Mouse (Mus musculus) heart, embryonic 16.5 days (tissue): ENCODE data around the gene Apoc3. TPM values are rescaled to one million over a fixed set of nuclear protein-coding genes. Genes with fewer than 3 reads are reported as not detected.
A peak's percentile ranks its signal among the peaks of the same experiment; 100 is the strongest.

Experiments used
- ATAC-seq: fragments of 200-750 bp; cut with Nextera tagmentation; replicated peaks from 2 replicates; pipeline ENCODE4 v1.8.0; 2017; ENCODE audit warnings: moderate number of reproducible peaks; ENCODE audit not compliant: insufficient read depth, low FRiP score; ENCODE audit errors: extremely low read depth
- H3K27ac ChIP-seq: fragments of 300-500 bp; sonication (generic); 2 replicates; pipeline ENCODE4 v1.5.1; 2014; ENCODE audit warnings: mild to moderate bottlenecking, low read length, control low read depth, moderate library complexity
- H3K27me3 ChIP-seq: fragments of 300-500 bp; sonication (generic); 2 replicates; pipeline ENCODE4 v1.6.1; 2014; ENCODE audit warnings: low read length, mixed read lengths; ENCODE audit not compliant: control insufficient read depth, insufficient read depth
- H3K36me3 ChIP-seq: fragments of 300-500 bp; sonication (generic); 2 replicates; pipeline ENCODE4 v1.6.1; 2014; ENCODE audit not compliant: control insufficient read depth, insufficient read depth
- H3K4me1 ChIP-seq: fragments of 300-500 bp; sonication (generic); 2 replicates; pipeline ENCODE4 v1.6.1; 2014; ENCODE audit warnings: low read length, mixed read lengths; ENCODE audit not compliant: control insufficient read depth, insufficient read depth
- H3K4me2 ChIP-seq: fragments of 300-500 bp; sonication (generic); 2 replicates; pipeline ENCODE4 v1.6.1; 2014; ENCODE audit warnings: low read depth, mild to moderate bottlenecking, control low read depth, low read length
- H3K4me3 ChIP-seq: fragments of 300-500 bp; sonication (generic); 2 replicates; pipeline ENCODE4 v1.5.1; 2014; ENCODE audit warnings: mild to moderate bottlenecking, control low read depth, low read length
- H3K9ac ChIP-seq: fragments of 300-500 bp; sonication (generic); 2 replicates; pipeline ENCODE4 v1.6.1; 2014; ENCODE audit warnings: low read length, control low read depth
- H3K9me3 ChIP-seq: fragments of 300-500 bp; sonication (generic); replicated peaks from 2 replicates; pipeline ENCODE4 v1.6.1; 2016; ENCODE audit warnings: low read length; ENCODE audit not compliant: control insufficient read depth
- WGBS: fragments of 180-500 bp; shearing (Covaris S2); extraction: QIAGEN DNeasy Blood & Tissue Kit; methylation state at CpG from one replicate; pipeline ENCODE4 v1.1.7; 2014; 5-methylcytosine and 5-hydroxymethylcytosine counted together
- polyA plus RNA-seq: library from polyadenylated mRNA; unstranded; fragments of >200 nt; fragmentation: Nextera tagmentation; extraction: Ambion mirVana; gene quantifications from 2 replicates; pipeline ENCODE4 v1.2.1, GENCODE M21; 2015

Apoc3 gene
- polyA plus RNA-seq, 1 experiment from 2014 or later: 0.89 TPM

DNA sequence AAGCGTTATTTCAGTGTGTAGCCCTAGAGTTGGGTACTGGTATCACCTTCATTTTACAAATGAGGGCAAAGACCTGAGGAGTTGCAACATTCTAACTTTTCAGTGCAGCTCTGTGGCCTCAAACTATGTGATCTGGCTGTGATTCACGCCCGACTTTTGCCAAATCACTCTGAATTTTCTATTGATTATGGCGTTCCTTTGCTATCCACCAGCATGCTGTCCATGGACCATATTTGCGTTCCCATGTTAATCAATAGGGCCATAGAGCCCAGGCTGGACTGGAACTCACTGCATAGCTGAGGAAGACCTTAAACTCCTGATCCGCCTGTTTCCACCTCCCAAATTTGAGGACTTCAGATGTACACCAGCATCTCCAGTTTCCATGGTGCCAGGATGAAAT is 23.7 kb upstream of the Apoc3 start:
- no peaks in the 10 kb centered on the region for H3K36me3 ChIP-seq
- H3K9ac ChIP-seq: no peak overlapping the region
- no peak overlapping the region for H3K4me2 ChIP-seq
- H3K4me3 ChIP-seq: no peak overlapping the region
- no peak for ATAC-seq
- 84% methylated on average over 6 of the region's 6 CpGs for WGBS
- no peaks in the 10 kb centered on the region for H3K4me1 ChIP-seq
- no peaks in the 10 kb centered on the region for H3K9me3 ChIP-seq
- H3K27ac ChIP-seq: no peak overlapping the region
- H3K27me3 ChIP-seq: no peaks in the 10 kb centered on the region

- H3K9me3 ChIP-seq: no peaks in the 10 kb centered on the region
- peak; percentile 52; the same call in 1 of the 2 replicates for ATAC-seq
- peak overlapping the region; percentile 51 for H3K27ac ChIP-seq
- no peaks in the 10 kb centered on the region for H3K27me3 ChIP-seq
- no peak overlapping the region for H3K4me2 ChIP-seq
- no peaks in the 10 kb centered on the region for H3K4me1 ChIP-seq
- H3K4me3 ChIP-seq: no peak overlapping the region
- H3K9ac ChIP-seq: no peak overlapping the region
- WGBS: 70% methylated on average over 3 of the region's 3 CpGs
- H3K36me3 ChIP-seq: no peaks in the 10 kb centered on the region
Observed at GRCm38 (mm10) chr9:46257546-46257945, 22.1 kb upstream of the Apoc3 start.

DNA sequence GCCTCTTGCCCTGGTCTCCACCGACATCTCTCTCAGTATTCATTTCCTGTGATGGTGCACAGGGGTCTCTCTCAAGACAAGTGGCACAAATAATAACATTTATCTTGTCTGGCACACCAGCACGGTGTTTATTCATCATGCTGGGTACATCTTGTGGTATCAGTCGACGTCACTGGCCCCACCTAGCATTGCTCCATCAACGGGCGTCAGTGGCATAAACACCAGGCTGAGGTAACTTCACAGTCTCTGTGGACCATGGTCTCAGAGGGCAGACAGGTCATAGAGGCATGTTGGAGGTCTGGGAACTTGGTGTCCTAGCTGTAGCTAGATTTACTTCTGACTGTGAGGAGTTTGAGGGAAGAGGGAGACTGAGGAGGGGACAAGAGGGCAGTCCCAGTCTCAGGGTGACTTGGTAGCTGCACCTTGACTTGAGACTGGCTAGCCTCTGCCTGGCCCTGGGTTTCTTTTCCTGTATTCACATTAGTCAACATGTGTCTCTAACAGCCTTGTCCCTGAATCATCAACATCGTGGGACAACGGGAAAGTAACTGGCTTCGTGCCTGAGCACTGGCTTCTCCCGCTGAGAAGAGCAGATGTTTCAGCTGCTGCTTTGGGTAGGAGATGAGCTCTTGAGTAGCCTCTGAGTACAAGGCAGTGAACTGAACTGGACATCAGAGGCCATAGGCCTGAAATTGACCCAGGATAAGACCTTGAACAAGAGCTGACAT is 21.4 kb upstream of the Apoc3 start:
- Histone ChIP-seq H3K4me3 (no peak overlapping the region), H3K27ac (peak overlapping the region; percentile 38; the same call in 1 of the 2 replicates), H3K27me3 (no peaks in the 10 kb centered on the region), H3K36me3 (no peaks in the 10 kb centered on the region), H3K9ac (no peak overlapping the region), H3K4me2 (no peak overlapping the region), H3K4me1 (no peaks in the 10 kb centered on the region), H3K9me3 (no peaks in the 10 kb centered on the region)
- 79% methylated on average over 10 of the region's 10 CpGs for WGBS
- no peak for ATAC-seq

GRCm38 (mm10) chr9:46256177-46256576 is 20.7 kb upstream of the Apoc3 start:
- Histone ChIP-seq H3K27ac (no peak overlapping the region), H3K4me1 (no peaks in the 10 kb centered on the region), H3K4me2 (no peak overlapping the region), H3K27me3 (no peaks in the 10 kb centered on the region), H3K9ac (no peak overlapping the region), H3K9me3 (no peaks in the 10 kb centered on the region), H3K4me3 (no peak overlapping the region), H3K36me3 (no peaks in the 10 kb centered on the region)
- WGBS: 84% methylated on average over 7 of the region's 7 CpGs
- ATAC-seq: no peak

- WGBS: 29% methylated on average over 11 of the region's 11 CpGs
- no peak overlapping the region for H3K9ac ChIP-seq
- H3K27ac ChIP-seq: no peak overlapping the region
- H3K9me3 ChIP-seq: no peaks in the 10 kb centered on the region
- H3K27me3 ChIP-seq: no peaks in the 10 kb centered on the region
- H3K4me3 ChIP-seq: no peak overlapping the region
- peak overlapping the region; percentile 53 for H3K4me2 ChIP-seq
- 0 out of 2 replicates have a peak, but pooled peaks have one; percentile 65 for ATAC-seq
- no peaks in the 10 kb centered on the region for H3K36me3 ChIP-seq
- peaks cover 5% of the 10 kb centered on the region for H3K4me1 ChIP-seq
Observed at GRCm38 (mm10) chr9:46246752-46247324, 11.4 kb upstream of the Apoc3 start.

- Histone ChIP-seq H3K27me3 (no peaks in the 10 kb centered on the region), H3K36me3 (no peaks in the 10 kb centered on the region), H3K27ac (no peak overlapping the region), H3K9me3 (no peaks in the 10 kb centered on the region), H3K9ac (0 out of 2 replicates have a peak overlapping the region, but pooled peaks have one; percentile 13), H3K4me1 (peaks cover 5% of the 10 kb centered on the region), H3K4me2 (no peak overlapping the region), H3K4me3 (no peak overlapping the region)
- WGBS: 23% methylated on average over 8 of the region's 8 CpGs
- no peak for ATAC-seq
Observed at GRCm38 (mm10) chr9:46243584-46243983, 8.1 kb upstream of the Apoc3 start.

- 52% methylated on average over 4 of the region's 4 CpGs for WGBS
- no peak for ATAC-seq
Observed at GRCm38 (mm10) chr9:46243122-46243521, 7.7 kb upstream of the Apoc3 start.

GRCm38 (mm10) chr9:46241818-46242217 is 6.4 kb upstream of the Apoc3 start:
- Histone ChIP-seq H3K4me3 (no peak overlapping the region), H3K27ac (no peak overlapping the region), H3K27me3 (no peaks in the 10 kb centered on the region), H3K4me1 (peaks cover 5% of the 10 kb centered on the region), H3K4me2 (no peak overlapping the region), H3K36me3 (no peaks in the 10 kb centered on the region), H3K9me3 (no peaks in the 10 kb centered on the region), H3K9ac (no peak overlapping the region)
- ATAC-seq: no peak
- whole genome bisulfite sequencing: 64% methylated on average over 2 of the region's 2 CpGs

More at GRCm38 (mm10) chr9:46243122-46243521, 7.7 kb upstream of the Apoc3 start:
- no peak overlapping the region for H3K27ac ChIP-seq
- H3K4me3 ChIP-seq: no peak overlapping the region
- no peak overlapping the region for H3K4me2 ChIP-seq
- no peaks in the 10 kb centered on the region for H3K36me3 ChIP-seq
- no peaks in the 10 kb centered on the region for H3K27me3 ChIP-seq
- no peak overlapping the region for H3K9ac ChIP-seq
- no peaks in the 10 kb centered on the region for H3K9me3 ChIP-seq
- H3K4me1 ChIP-seq: peaks cover 5% of the 10 kb centered on the region

DNA sequence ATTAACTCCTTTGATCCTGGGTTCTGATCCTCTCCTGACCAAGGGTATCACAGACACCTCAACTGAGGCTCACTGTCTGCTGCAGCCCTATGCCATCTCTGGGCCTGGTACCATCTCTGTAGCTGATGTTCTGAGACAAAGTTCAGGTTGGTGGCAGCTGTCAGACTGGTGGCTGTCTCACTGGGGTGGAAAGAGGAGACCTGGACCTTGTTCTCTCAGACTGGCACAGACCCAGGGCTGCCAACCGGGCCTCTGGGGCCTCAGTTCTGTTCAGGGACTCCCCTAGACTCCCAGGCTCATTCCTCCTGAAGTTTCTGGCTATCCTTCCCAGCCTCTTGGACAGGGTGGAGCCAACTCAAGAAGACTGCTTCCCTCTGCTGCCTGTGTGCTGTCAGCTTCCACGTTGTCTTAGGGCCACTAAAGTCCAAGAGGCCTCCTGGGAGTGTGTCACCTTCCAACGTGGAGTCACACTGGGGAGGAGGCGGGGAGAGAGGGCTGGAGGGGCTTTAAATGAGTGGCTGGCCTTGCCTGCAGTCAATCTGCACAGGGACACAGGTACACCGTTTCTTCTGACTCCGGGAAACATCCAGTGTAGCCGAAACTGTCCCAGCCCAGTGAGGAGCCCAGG is 5.2 kb upstream of the Apoc3 start, which contains the start of gene Apoa4:
TSS of gene Apoa4 (plus strand) at position 171 of the 628 bp plus-strand sequence.
- Histone ChIP-seq H3K27ac (no peak within 1 kb of the TSS), H3K9me3 (no peaks in the 10 kb centered on the region), H3K9ac (no peak within 1 kb of the TSS), H3K4me2 (no peak within 1 kb of the TSS), H3K36me3 (no peaks in the 10 kb centered on the region), H3K27me3 (no peaks in the 10 kb centered on the region), H3K4me1 (peaks cover 5% of the 10 kb centered on the region), H3K4me3 (no peak within 1 kb of the TSS)
- WGBS: 64% methylated on average over 7 of the region's 7 CpGs
- ATAC-seq: no peak
